Mouse (Mus musculus) bone marrow macrophage, adult 2 months (primary cell): ENCODE data around the gene Mpp6. TPM values are rescaled to one million over a fixed set of nuclear protein-coding genes. Genes with fewer than 3 reads are reported as not detected.
A peak's percentile ranks its signal among the peaks of the same experiment; 100 is the strongest.

Experiments
- H3K27ac ChIP-seq: 2 replicates; pipeline ENCODE4 v1.5.1; 2012; ENCODE audit warnings: low read depth, low read length; ENCODE audit not compliant: insufficient read depth
- H3K4me1 ChIP-seq: 2 replicates; pipeline ENCODE4 v1.6.1; 2012; ENCODE audit warnings: low read length; ENCODE audit not compliant: control insufficient read depth, insufficient read depth
- H3K4me3 ChIP-seq: 2 replicates; pipeline ENCODE4 v1.5.1; 2012; ENCODE audit warnings: mild to moderate bottlenecking, low read length, moderate library complexity; ENCODE audit not compliant: insufficient read depth
- CTCF ChIP-seq: IDR thresholded peaks from 2 replicates; pipeline ENCODE4 v1.5.1; 2012; ENCODE audit warnings: low read depth, mild to moderate bottlenecking, low read length, moderate library complexity
- POLR2A ChIP-seq: IDR thresholded peaks from 2 replicates; pipeline ENCODE4 v1.6.1; 2012; ENCODE audit warnings: mild to moderate bottlenecking, low read depth, low read length, borderline replicate concordance
- polyA plus RNA-seq: library from polyadenylated mRNA; stranded (reverse); fragments of >200 nt; gene quantifications from 2 replicates; pipeline ENCODE4 v1.2.4, GENCODE M21; 2012; ENCODE audit not compliant: missing spikeins, insufficient read depth, insufficient read length

Gene Mpp6
- polyA plus RNA-seq, result 43.8 and 45.7 TPM in 2 replicates

- peak within 1 kb of the TSS; percentile 100 for H3K4me3 ChIP-seq
- peaks cover 5% of the 10 kb centered on the region for H3K4me1 ChIP-seq
- TF ChIP-seq CTCF, result 0 out of 2 replicates have a peak, but pooled peaks have one; percentile 8
- no peak for TF ChIP-seq POLR2A
- H3K27ac ChIP-seq, result peak within 1 kb of the TSS; percentile 38
Measured at GRCm38 (mm10) chr6:50109757-50110378, at the start of gene Mpp6. Gene Mpp6 (plus strand): TSS chr6:50110241.

GRCm38 (mm10) chr6:50066172-50066571 is 43.9 kb upstream of the Mpp6 start:
- Histone ChIP-seq H3K4me3 (no peak overlapping the region), H3K4me1 (no peaks in the 10 kb centered on the region), H3K27ac (no peak overlapping the region)
- TF ChIP-seq POLR2A, result no peak

- H3K4me1 ChIP-seq, result peaks cover 1% of the 10 kb centered on the region
- no peak for TF ChIP-seq POLR2A
- TF ChIP-seq CTCF, result no peak
- H3K4me3 ChIP-seq, result no peak overlapping the region
- H3K27ac ChIP-seq, result no peak overlapping the region
Measured at GRCm38 (mm10) chr6:50068490-50068889, 41.6 kb upstream of the Mpp6 start.

- Histone ChIP-seq H3K4me3 (no peak overlapping the region), H3K27ac (no peak overlapping the region), H3K4me1 (peaks cover 13% of the 10 kb centered on the region)
- TF ChIP-seq POLR2A (no peak), CTCF (no peak)
Measured at GRCm38 (mm10) chr6:50075248-50075647, 34.8 kb upstream of the Mpp6 start.

GRCm38 (mm10) chr6:50076473-50076872 is 33.6 kb upstream of the Mpp6 start:
- H3K27ac ChIP-seq, result no peak overlapping the region
- TF ChIP-seq CTCF (no peak), POLR2A (no peak)
- peaks cover 13% of the 10 kb centered on the region for H3K4me1 ChIP-seq
- no peak overlapping the region for H3K4me3 ChIP-seq

GRCm38 (mm10) chr6:50080431-50080830 is 29.6 kb upstream of the Mpp6 start:
- Histone ChIP-seq H3K4me3 (no peak overlapping the region), H3K27ac (no peak overlapping the region), H3K4me1 (peaks cover 1% of the 10 kb centered on the region; the same call in 1 of the 2 replicates)
- no peak for TF ChIP-seq POLR2A

- Histone ChIP-seq H3K4me1 (no peaks in the 10 kb centered on the region), H3K4me3 (no peak overlapping the region), H3K27ac (no peak overlapping the region)
- TF ChIP-seq CTCF, result no peak
- TF ChIP-seq POLR2A, result no peak
Measured at GRCm38 (mm10) chr6:50085206-50085605, 24.8 kb upstream of the Mpp6 start.

GRCm38 (mm10) chr6:50089333-50089732 is 20.7 kb upstream of the Mpp6 start:
- Histone ChIP-seq H3K27ac (no peak overlapping the region), H3K4me3 (no peak overlapping the region), H3K4me1 (no peaks in the 10 kb centered on the region)
- no peak for TF ChIP-seq POLR2A
- TF ChIP-seq CTCF, result no peak

- Histone ChIP-seq H3K4me1 (no peaks in the 10 kb centered on the region), H3K27ac (no peak overlapping the region), H3K4me3 (no peak overlapping the region)
- no peak for TF ChIP-seq CTCF
- TF ChIP-seq POLR2A, result no peak
Measured at GRCm38 (mm10) chr6:50090221-50090620, 19.8 kb upstream of the Mpp6 start.

- no peak for TF ChIP-seq POLR2A
- no peak for TF ChIP-seq CTCF
- Histone ChIP-seq H3K27ac (no peak overlapping the region), H3K4me3 (no peak overlapping the region), H3K4me1 (no peaks in the 10 kb centered on the region)
Measured at GRCm38 (mm10) chr6:50091462-50092154, 18.4 kb upstream of the Mpp6 start.
